20 mouse cellular contexts compared by ENCODE assay signal in genomic region chr10:56587205-56587604, GRCm38 (mm10).
DNase-seq lines count a peak whose midpoint lies in the region; ATAC-seq lines count a peak whose summit lies in the region.
"Had no signal": no experiment of that assay in that cellular context is flagged by ENCODE, and none has a peak within 500 bp of the region (broad histone marks: within the 10 kb centered on the region; RNA-seq: fewer than 3 reads in every experiment).

No protein-coding gene starts in this region.

- ATAC-seq in hindbrain, embryonic 14.5 days (ENCODE audit: low FRiP score): peak; percentile 62; the same call in 1 of the 2 replicates
- ATAC-seq in hindbrain, embryonic 13.5 days (ENCODE audit: low FRiP score): no peak
- ATAC-seq in midbrain, embryonic 14.5 days (ENCODE audit: low FRiP score, low TSS enrichment): peak; percentile 22; the same call in 1 of the 2 replicates
- ATAC-seq in midbrain, embryonic 11.5 days (ENCODE audit: low FRiP score): no peak
- ATAC-seq in neural tube, embryonic 14.5 days (ENCODE audit: low read depth): 0 out of 2 replicates have a peak, but pooled peaks have one; percentile 60
- ATAC-seq in neural tube, embryonic 15.5 days (ENCODE audit: low FRiP score): no peak
- ATAC-seq: forebrain, embryonic 13.5 days; forebrain, embryonic 15.5 days; forebrain, postnatal 0 days had no signal

- no peaks in the 10 kb centered on the region for H3K27me3 ChIP-seq in hindbrain, embryonic 14.5 days (ENCODE audit: control insufficient read depth, insufficient read depth, low read length)
- H3K27me3 ChIP-seq in hindbrain, embryonic 13.5 days: no peaks in the 10 kb centered on the region
- no peaks in the 10 kb centered on the region for H3K27me3 ChIP-seq in midbrain, embryonic 14.5 days (ENCODE audit: control insufficient read depth, insufficient read depth, low read length)
- no peaks in the 10 kb centered on the region for H3K27me3 ChIP-seq in midbrain, embryonic 11.5 days (ENCODE audit: control insufficient read depth, insufficient read depth, low read length)
- no peaks in the 10 kb centered on the region for H3K27me3 ChIP-seq in neural tube, embryonic 14.5 days (ENCODE audit: control insufficient read depth, insufficient read depth, low read length)
- H3K27me3 ChIP-seq in neural tube, embryonic 15.5 days (replicated peaks): no peaks in the 10 kb centered on the region
- H3K27me3 ChIP-seq: embryonic facial prominence, embryonic 12.5 days; forebrain, embryonic 13.5 days; forebrain, embryonic 15.5 days had no signal

- H3K27ac ChIP-seq in hindbrain, embryonic 14.5 days: no peak overlapping the region
- H3K27ac ChIP-seq in hindbrain, embryonic 13.5 days: no peak overlapping the region
- no peak overlapping the region for H3K27ac ChIP-seq in midbrain, embryonic 14.5 days (replicated peaks; ENCODE audit: low read depth, low read length)
- H3K27ac ChIP-seq in midbrain, embryonic 11.5 days (ENCODE audit: low read depth, low read length): no peak overlapping the region
- no peak overlapping the region for H3K27ac ChIP-seq in neural tube, embryonic 14.5 days (ENCODE audit: low read depth, low read length)
- H3K27ac ChIP-seq in neural tube, embryonic 15.5 days (replicated peaks): no peak overlapping the region
- H3K27ac ChIP-seq: embryonic facial prominence, embryonic 12.5 days; forebrain, embryonic 13.5 days; forebrain, embryonic 15.5 days had no signal

- H3K36me3 ChIP-seq in hindbrain, embryonic 14.5 days (replicated peaks; ENCODE audit: control insufficient read depth, insufficient read depth): no peaks in the 10 kb centered on the region
- H3K36me3 ChIP-seq in hindbrain, embryonic 13.5 days: no peaks in the 10 kb centered on the region
- no peaks in the 10 kb centered on the region for H3K36me3 ChIP-seq in midbrain, embryonic 14.5 days (ENCODE audit: control insufficient read depth, insufficient read depth, low read length)
- no peaks in the 10 kb centered on the region for H3K36me3 ChIP-seq in midbrain, embryonic 11.5 days (ENCODE audit: control insufficient read depth, insufficient read depth, low read length)
- H3K36me3 ChIP-seq in neural tube, embryonic 14.5 days (ENCODE audit: control insufficient read depth, insufficient read depth, low read length): no peaks in the 10 kb centered on the region
- H3K36me3 ChIP-seq in neural tube, embryonic 15.5 days: no peaks in the 10 kb centered on the region
- H3K36me3 ChIP-seq: embryonic facial prominence, embryonic 12.5 days; forebrain, embryonic 15.5 days had no signal

- no peak overlapping the region for H3K9ac ChIP-seq in hindbrain, embryonic 14.5 days
- H3K9ac ChIP-seq in hindbrain, embryonic 13.5 days: no peak overlapping the region
- no peak overlapping the region for H3K9ac ChIP-seq in midbrain, embryonic 14.5 days (replicated peaks; ENCODE audit: low read length)
- no peak overlapping the region for H3K9ac ChIP-seq in midbrain, embryonic 11.5 days (ENCODE audit: low read length)
- no peak overlapping the region for H3K9ac ChIP-seq in neural tube, embryonic 14.5 days (replicated peaks; ENCODE audit: low read depth, low read length)
- no peak overlapping the region for H3K9ac ChIP-seq in neural tube, embryonic 15.5 days (replicated peaks)
- H3K9ac ChIP-seq: embryonic facial prominence, embryonic 12.5 days; forebrain, embryonic 13.5 days; forebrain, embryonic 15.5 days; forebrain, postnatal 0 days had no signal

- H3K4me3 ChIP-seq in hindbrain, embryonic 14.5 days (replicated peaks; ENCODE audit: low read length): no peak overlapping the region
- no peak overlapping the region for H3K4me3 ChIP-seq in hindbrain, embryonic 13.5 days
- no peak overlapping the region for H3K4me3 ChIP-seq in midbrain, embryonic 14.5 days (replicated peaks; ENCODE audit: low read depth, low read length)
- H3K4me3 ChIP-seq in midbrain, embryonic 11.5 days (ENCODE audit: low read depth, low read length): no peak overlapping the region
- H3K4me3 ChIP-seq in neural tube, embryonic 14.5 days (ENCODE audit: low read depth, low read length): no peak overlapping the region
- no peak overlapping the region for H3K4me3 ChIP-seq in neural tube, embryonic 15.5 days (replicated peaks)
- H3K4me3 ChIP-seq: embryonic facial prominence, embryonic 12.5 days; forebrain, embryonic 13.5 days; forebrain, embryonic 15.5 days had no signal

- no peaks in the 10 kb centered on the region for H3K4me1 ChIP-seq in hindbrain, embryonic 14.5 days (replicated peaks; ENCODE audit: control insufficient read depth, insufficient read depth, low read length)
- H3K4me1 ChIP-seq in hindbrain, embryonic 13.5 days (replicated peaks): no peaks in the 10 kb centered on the region
- no peaks in the 10 kb centered on the region for H3K4me1 ChIP-seq in midbrain, embryonic 14.5 days (ENCODE audit: control insufficient read depth, insufficient read depth, low read length)
- H3K4me1 ChIP-seq in midbrain, embryonic 11.5 days (ENCODE audit: control insufficient read depth, insufficient read depth, low read length): no peaks in the 10 kb centered on the region
- H3K4me1 ChIP-seq in neural tube, embryonic 14.5 days (ENCODE audit: control insufficient read depth, insufficient read depth, low read length): no peaks in the 10 kb centered on the region
- H3K4me1 ChIP-seq in neural tube, embryonic 15.5 days: no peaks in the 10 kb centered on the region
- H3K4me1 ChIP-seq: embryonic facial prominence, embryonic 12.5 days; forebrain, embryonic 13.5 days; forebrain, embryonic 15.5 days had no signal

- no peak for DNase-seq in hindbrain, embryonic 14.5 days (ENCODE audit: low spot score)
- no peak for DNase-seq in midbrain, embryonic 14.5 days
- DNase-seq in midbrain, embryonic 11.5 days (ENCODE audit: low spot score, missing footprints): no peak
- no peak for DNase-seq in cerebellum, postnatal 4 days (ENCODE audit: low spot score in 2 of 2)
- DNase-seq: adrenal gland, adult 2 months; adrenal gland, postnatal 10 days; adrenal gland, postnatal 25 days; cerebellum, adult 11 months; cerebellum, adult 18-20 months; cerebellum, adult 8-10 months; cerebellum, adult 9-11 months; cerebellum, postnatal 14 days; cerebellum, postnatal 36 days; forebrain, postnatal 0 days had no signal

- H3K9me3 ChIP-seq in hindbrain, embryonic 14.5 days (ENCODE audit: control insufficient read depth, low read length): no peaks in the 10 kb centered on the region
- H3K9me3 ChIP-seq in hindbrain, embryonic 13.5 days: no peaks in the 10 kb centered on the region
- H3K9me3 ChIP-seq in midbrain, embryonic 14.5 days (ENCODE audit: control insufficient read depth, low read length): no peaks in the 10 kb centered on the region
- no peaks in the 10 kb centered on the region for H3K9me3 ChIP-seq in midbrain, embryonic 11.5 days (ENCODE audit: control insufficient read depth, low read length)
- no peaks in the 10 kb centered on the region for H3K9me3 ChIP-seq in neural tube, embryonic 14.5 days (ENCODE audit: control insufficient read depth, low read length)
- H3K9me3 ChIP-seq in neural tube, embryonic 15.5 days (replicated peaks): no peaks in the 10 kb centered on the region
- H3K9me3 ChIP-seq: embryonic facial prominence, embryonic 12.5 days; forebrain, embryonic 13.5 days; forebrain, embryonic 15.5 days had no signal

- H3K4me2 ChIP-seq in hindbrain, embryonic 14.5 days (replicated peaks): no peak overlapping the region
- no peak overlapping the region for H3K4me2 ChIP-seq in hindbrain, embryonic 13.5 days
- H3K4me2 ChIP-seq in midbrain, embryonic 14.5 days (ENCODE audit: low read length): no peak overlapping the region
- no peak overlapping the region for H3K4me2 ChIP-seq in midbrain, embryonic 11.5 days
- no peak overlapping the region for H3K4me2 ChIP-seq in neural tube, embryonic 14.5 days (ENCODE audit: low read depth, low read length)
- no peak overlapping the region for H3K4me2 ChIP-seq in neural tube, embryonic 15.5 days
- H3K4me2 ChIP-seq: embryonic facial prominence, embryonic 12.5 days; forebrain, embryonic 13.5 days; forebrain, embryonic 15.5 days had no signal

- WGBS in hindbrain, embryonic 14.5 days: 56% methylated on average over 2 of the region's 2 CpGs
- WGBS in hindbrain, embryonic 13.5 days: 51% methylated on average over 2 of the region's 2 CpGs
- 64% methylated on average over 2 of the region's 2 CpGs for WGBS in midbrain, embryonic 14.5 days
- 56% methylated on average over 2 of the region's 2 CpGs for WGBS in midbrain, embryonic 11.5 days
- WGBS in neural tube, embryonic 14.5 days: 60% methylated on average over 2 of the region's 2 CpGs
- 53% methylated on average over 2 of the region's 2 CpGs for WGBS in neural tube, embryonic 15.5 days

Comparison
In these comparisons a context has a peak if more than half of its experiments do, and no peak if none do; other contexts are left out.
1. ATAC-seq: peak in hindbrain, embryonic 14.5 days (single experiment), midbrain, embryonic 14.5 days (single experiment) and neural tube, embryonic 14.5 days (single experiment); none in hindbrain, embryonic 13.5 days (single experiment), midbrain, embryonic 11.5 days (single experiment) and neural tube, embryonic 15.5 days (single experiment).